Mouse (Mus musculus): ENCODE results near the gene Defb45. TPM values are rescaled to one million over a fixed set of nuclear protein-coding genes. Genes with fewer than 3 reads are reported as not detected.

Gene Defb45
- total RNA-seq (2023), result not detected

GRCm38 (mm10) chr2:152599299-152599698 is at the start of gene Defb45:
TSS of gene Defb45 (minus strand) at chr2:152599399.

GRCm38 (mm10) chr2:152626774-152627591 is 27.8 kb upstream of the Defb45 start, which contains the start of gene Rem1:
TSS of gene Rem1 (plus strand) at chr2:152626951.

GRCm38 (mm10) chr2:152622953-152623352 is 23.8 kb upstream of the Defb45 start, which contains the start of gene Defb25:
TSS of gene Defb25 (minus strand) at chr2:152623053.

GRCm38 (mm10) chr2:152604057-152604456 is 4.9 kb upstream of the Defb45 start, which contains the start of gene Defb36:
TSS of gene Defb36 (plus strand) at chr2:152604327.

GRCm38 (mm10) chr2:152580107-152580506 is 19.1 kb downstream of the Defb45 start, which contains the start of gene Defb19:
TSS of gene Defb19 (minus strand) at chr2:152580312.

GRCm38 (mm10) chr2:152572114-152572794 is 26.9 kb downstream of the Defb45 start, which contains the start of gene Defb21:
TSS of gene Defb21 (plus strand) at chr2:152572744.

GRCm38 (mm10) chr2:152569038-152569437 is 30.2 kb downstream of the Defb45 start, which contains the start of gene Gm17416:
TSS of gene Gm17416 (plus strand) at chr2:152569338.

Other genes starting within 250 kb of the Defb45 start
- not detected for gene Nrsn2, start 222.8 kb downstream of the Defb45 start, total RNA-seq (2023)
- gene Sox12, start 201.3 kb downstream of the Defb45 start, total RNA-seq (2023), result 1.2 TPM
- 2.9 TPM for gene Zcchc3, start 184.4 kb downstream of the Defb45 start, total RNA-seq (2023)
- not detected for gene 6820408C15Rik, start 183.8 kb downstream of the Defb45 start, total RNA-seq (2023)
- gene Defb23, start 134.8 kb downstream of the Defb45 start, total RNA-seq (2023), result not detected
- gene Defb20, start 122.3 kb downstream of the Defb45 start, total RNA-seq (2023), result not detected
- not detected for gene Defb22, start 109.3 kb downstream of the Defb45 start, total RNA-seq (2023)
- gene Defb26, start 87.7 kb downstream of the Defb45 start, total RNA-seq (2023), result not detected
- not detected for gene Defb28, start 81.1 kb downstream of the Defb45 start, total RNA-seq (2023)
- gene Defb29, start 59.3 kb downstream of the Defb45 start, total RNA-seq (2023), result not detected
- not detected for gene Gm17416, start 30.1 kb downstream of the Defb45 start, total RNA-seq (2023)
- gene Defb21, start 26.7 kb downstream of the Defb45 start, total RNA-seq (2023), result not detected
- not detected for gene Defb19, start 19.1 kb downstream of the Defb45 start, total RNA-seq (2023)
- not detected for gene Defb36, start 4.9 kb upstream of the Defb45 start, total RNA-seq (2023)
- gene Defb25, start 23.7 kb upstream of the Defb45 start, total RNA-seq (2023), result not detected
- not detected for gene Rem1, start 27.6 kb upstream of the Defb45 start, total RNA-seq (2023)
- 143 TPM for gene H13, start 70.1 kb upstream of the Defb45 start, total RNA-seq (2023)
- gene Mcts2, start 87.6 kb upstream of the Defb45 start, total RNA-seq (2023), result 20.3 TPM
- gene Id1, start 136.9 kb upstream of the Defb45 start, total RNA-seq (2023), result 1.4 TPM
- not detected for gene Cox4i2, start 154.8 kb upstream of the Defb45 start, total RNA-seq (2023)
- 15.6 TPM for gene Bcl2l1, start 232.3 kb upstream of the Defb45 start, total RNA-seq (2023)
- gene Tpx2, start 248.6 kb upstream of the Defb45 start, total RNA-seq (2023), result 1.5 TPM

Data from CD8-positive naive resting alpha-beta T cell, adult 57 days (primary cell).